ENCODE assay signal across 19 mouse cellular contexts in genomic region chr17:30154144-30154543, GRCm38 (mm10).
DNase-seq lines count a peak whose midpoint lies in the region; ATAC-seq and TF ChIP-seq lines count a peak whose summit lies in the region.
"Had no signal": no experiment of that assay in that cellular context is flagged by ENCODE, and none has a peak within 500 bp of the region (broad histone marks: within the 10 kb centered on the region; RNA-seq: fewer than 3 reads in every experiment).

No protein-coding gene starts in this region.

- no peak overlapping the region for H3K9ac ChIP-seq in hindbrain, embryonic 12.5 days
- no peak overlapping the region for H3K9ac ChIP-seq in hindbrain, embryonic 14.5 days
- no peak overlapping the region for H3K9ac ChIP-seq in CH12.LX (ENCODE audit: insufficient read depth, low read depth)
- H3K9ac ChIP-seq in liver, postnatal 0 days (replicated peaks), result no peak overlapping the region
- H3K9ac ChIP-seq: embryonic facial prominence, embryonic 12.5 days; forebrain, embryonic 12.5 days; heart, embryonic 13.5 days; intestine, embryonic 15.5 days had no signal

- no peak for TF ChIP-seq EP300 in CH12.LX (IDR thresholded peaks at IDR 0.05; ENCODE audit: low read length)
- no peak for TF ChIP-seq EP300 in liver, postnatal 0 days (IDR thresholded peaks at IDR 0.05; ENCODE audit: low read depth)

- no peak overlapping the region for H3K4me2 ChIP-seq in hindbrain, embryonic 12.5 days (replicated peaks)
- H3K4me2 ChIP-seq in hindbrain, embryonic 14.5 days (replicated peaks), result no peak overlapping the region
- no peak overlapping the region for H3K4me2 ChIP-seq in CH12.LX (ENCODE audit: insufficient read depth, low read depth, poor library complexity, severe bottlenecking)
- H3K4me2 ChIP-seq in liver, postnatal 0 days (ENCODE audit: low read depth, low read length), result no peak overlapping the region
- H3K4me2 ChIP-seq: embryonic facial prominence, embryonic 12.5 days; forebrain, embryonic 12.5 days; heart, embryonic 13.5 days; intestine, embryonic 15.5 days had no signal

- no peaks in the 10 kb centered on the region for H3K9me3 ChIP-seq in hindbrain, embryonic 12.5 days (replicated peaks)
- H3K9me3 ChIP-seq in hindbrain, embryonic 14.5 days (ENCODE audit: control insufficient read depth, low read length), result no peaks in the 10 kb centered on the region
- H3K9me3 ChIP-seq in CH12.LX (replicated peaks; ENCODE audit: low read length), result no peaks in the 10 kb centered on the region
- no peaks in the 10 kb centered on the region for H3K9me3 ChIP-seq in limb, embryonic 10.5 days (replicated peaks)
- no peaks in the 10 kb centered on the region for H3K9me3 ChIP-seq in liver, postnatal 0 days (ENCODE audit: low read length)
- H3K9me3 ChIP-seq: embryonic facial prominence, embryonic 12.5 days; forebrain, embryonic 12.5 days; heart, embryonic 13.5 days; intestine, embryonic 15.5 days had no signal

- in situ Hi-C loops in CH12.LX (cut with MboI; ENCODE audit: low pct_ligation_motif_present, low pct_unique_long_range_greater_than_20kb, low sequenced_read_pairs), result no loop called here

- TF ChIP-seq RAD21 in CH12.LX (IDR thresholded peaks at IDR 0.05; ENCODE audit: low read depth, low read length), result no peak

- H3K27ac ChIP-seq in hindbrain, embryonic 12.5 days, result 0 out of 2 replicates have a peak overlapping the region, but pooled peaks have one; percentile 35
- H3K27ac ChIP-seq in hindbrain, embryonic 14.5 days, result no peak overlapping the region
- H3K27ac ChIP-seq in CH12.LX (ENCODE audit: insufficient read depth, low read depth), result no peak overlapping the region
- H3K27ac ChIP-seq in limb, embryonic 10.5 days, result no peak overlapping the region
- H3K27ac ChIP-seq in liver, postnatal 0 days (ENCODE audit: low read depth), result no peak overlapping the region
- H3K27ac ChIP-seq: embryonic facial prominence, embryonic 12.5 days; intestine, embryonic 15.5 days had no signal

- TF ChIP-seq CTCF in CH12.LX (conservative IDR thresholded peaks at IDR 0.05 in 1 of 2, IDR thresholded peaks at IDR 0.05 in 1 of 2; ENCODE audit: low read depth in 2 of 2, low read length in 2 of 2), result no peak
- no peak for TF ChIP-seq CTCF in liver, postnatal 0 days (IDR thresholded peaks at IDR 0.05; ENCODE audit: low read depth)

- no peaks in the 10 kb centered on the region for H3K27me3 ChIP-seq in hindbrain, embryonic 12.5 days
- no peaks in the 10 kb centered on the region for H3K27me3 ChIP-seq in hindbrain, embryonic 14.5 days (ENCODE audit: control insufficient read depth, insufficient read depth, low read length)
- H3K27me3 ChIP-seq in CH12.LX (replicated peaks), result no peaks in the 10 kb centered on the region
- H3K27me3 ChIP-seq in limb, embryonic 10.5 days (ENCODE audit: low read depth, poor library complexity, severe bottlenecking), result no peaks in the 10 kb centered on the region
- H3K27me3 ChIP-seq in liver, postnatal 0 days (ENCODE audit: insufficient read depth, low read length), result no peaks in the 10 kb centered on the region
- H3K27me3 ChIP-seq: embryonic facial prominence, embryonic 12.5 days; forebrain, embryonic 12.5 days; heart, embryonic 13.5 days; intestine, embryonic 15.5 days had no signal

- peaks cover 64% of the 10 kb centered on the region for H3K4me1 ChIP-seq in hindbrain, embryonic 12.5 days
- H3K4me1 ChIP-seq in hindbrain, embryonic 14.5 days (replicated peaks; ENCODE audit: control insufficient read depth, insufficient read depth, low read length), result peaks cover 41% of the 10 kb centered on the region
- peaks cover 0 to 8% of the 10 kb centered on the region in 2 experiments; a peak in 2 of 4 replicates for H3K4me1 ChIP-seq in CH12.LX (ENCODE audit: control insufficient read depth in 1 of 2, insufficient read depth in 2 of 2)
- H3K4me1 ChIP-seq in limb, embryonic 10.5 days, result peaks cover 43% of the 10 kb centered on the region
- H3K4me1 ChIP-seq in liver, postnatal 0 days (ENCODE audit: insufficient read depth), result no peaks in the 10 kb centered on the region

- H3K4me3 ChIP-seq in hindbrain, embryonic 12.5 days, result no peak overlapping the region
- H3K4me3 ChIP-seq in hindbrain, embryonic 14.5 days (replicated peaks; ENCODE audit: low read length), result no peak overlapping the region
- no peak overlapping the region for H3K4me3 ChIP-seq in CH12.LX (replicated peaks in 1 of 3; ENCODE audit: low read depth in 2 of 3, low read length in 2 of 3, poor library complexity in 1 of 3)
- H3K4me3 ChIP-seq in limb, embryonic 10.5 days, result no peak overlapping the region
- H3K4me3 ChIP-seq in liver, postnatal 0 days (ENCODE audit: low read depth, low read length), result no peak overlapping the region
- H3K4me3 ChIP-seq: embryonic facial prominence, embryonic 12.5 days; forebrain, embryonic 12.5 days; heart, embryonic 13.5 days; intestine, embryonic 15.5 days had no signal

- TF ChIP-seq POLR2A in CH12.LX (IDR thresholded peaks at IDR 0.05; ENCODE audit: low read depth, low read length), result no peak

- H3K79me2 ChIP-seq in CH12.LX (replicated peaks; ENCODE audit: control insufficient read depth, extremely low read depth, insufficient read depth, poor library complexity, severe bottlenecking), result no peaks in the 10 kb centered on the region; the same call in 1 of the 2 replicates

- 54% methylated on average over 4 of the region's 4 CpGs for WGBS in hindbrain, embryonic 12.5 days
- 55% methylated on average over 4 of the region's 4 CpGs for WGBS in hindbrain, embryonic 14.5 days
- WGBS in limb, embryonic 10.5 days, result 27% methylated on average over 4 of the region's 4 CpGs
- WGBS in liver, postnatal 0 days (ENCODE audit: insufficient replicate concordance), result 81% methylated on average over 4 of the region's 4 CpGs

- peak; percentile 30 for DNase-seq in embryo, embryonic 11 days
- no peak for DNase-seq in embryo, embryonic 10 days (ENCODE audit: low spot score)
- DNase-seq in hindbrain, embryonic 14.5 days (ENCODE audit: low spot score), result no peak
- peak; percentile 12 for DNase-seq in CH12.LX (ENCODE audit: extremely low read depth)
- DNase-seq in limb, embryonic 10.5 days (ENCODE audit: low spot score), result peak; percentile 56
- DNase-seq in liver, postnatal 0 days, result no peak
- no peak for DNase-seq in adrenal gland, adult 2 months
- DNase-seq: adrenal gland, postnatal 10 days; cerebellum, adult 11 months; cerebellum, adult 8-10 months; gastrocnemius, postnatal 14 days; kidney, adult 8-10 months had no signal

- ATAC-seq in hindbrain, embryonic 12.5 days (ENCODE audit: low FRiP score), result no peak
- no peak for ATAC-seq in hindbrain, embryonic 14.5 days (ENCODE audit: low FRiP score)
- ATAC-seq in liver, postnatal 0 days, result no peak
- ATAC-seq: forebrain, embryonic 16.5 days; hindbrain, embryonic 16.5 days; intestine, embryonic 15.5 days had no signal

- 0 out of 2 replicates have a peak, but pooled peaks cover 4% of the 10 kb centered on the region for H3K36me3 ChIP-seq in hindbrain, embryonic 12.5 days
- no peaks in the 10 kb centered on the region for H3K36me3 ChIP-seq in hindbrain, embryonic 14.5 days (replicated peaks; ENCODE audit: control insufficient read depth, insufficient read depth)
- H3K36me3 ChIP-seq in CH12.LX (replicated peaks in 1 of 2; ENCODE audit: control insufficient read depth in 1 of 2, insufficient read depth in 1 of 2, low read length in 1 of 2), result peaks cover 2 to 60% of the 10 kb centered on the region in 2 experiments
- H3K36me3 ChIP-seq in limb, embryonic 10.5 days, result peaks cover 8% of the 10 kb centered on the region; the same call in 1 of the 2 replicates
- H3K36me3 ChIP-seq in liver, postnatal 0 days (replicated peaks; ENCODE audit: insufficient read depth, low read length), result peaks cover 3% of the 10 kb centered on the region; the same call in 1 of the 2 replicates
- H3K36me3 ChIP-seq: embryonic facial prominence, embryonic 12.5 days; forebrain, embryonic 12.5 days; heart, embryonic 13.5 days had no signal

- dilution Hi-C loops in CH12.LX (cut with MboI; ENCODE audit: extremely low pct_ligation_motif_present, extremely low pct_unique_long_range_greater_than_20kb, low sequenced_read_pairs), result no loop called here

TF ChIP-seq in CH12.LX, 34 proteins besides CTCF, POLR2A, EP300 and RAD21:
- TF ChIP-seq ETS1 (conservative IDR thresholded peaks at IDR 0.05; ENCODE audit: low read depth, low read length) (no peak), E2F4 (IDR thresholded peaks at IDR 0.05; ENCODE audit: insufficient replicate concordance, low read depth, low read length) (no peak), TBP (conservative IDR thresholded peaks at IDR 0.05; ENCODE audit: low read depth, low read length) (no peak), ZNF384 (IDR thresholded peaks at IDR 0.05; ENCODE audit: low read depth, low read length) (no peak), MAX (IDR thresholded peaks at IDR 0.05; ENCODE audit: low read length) (no peak), HCFC1 (IDR thresholded peaks at IDR 0.05; ENCODE audit: low read depth, low read length) (no peak), PAX5 (IDR thresholded peaks at IDR 0.05; ENCODE audit: low read length) (no peak), USF1 (IDR thresholded peaks at IDR 0.05; ENCODE audit: low read depth, low read length) (no peak), GABPA (IDR thresholded peaks at IDR 0.05; ENCODE audit: insufficient replicate concordance, low read depth, low read length) (no peak), ZMIZ1 (IDR thresholded peaks at IDR 0.05; ENCODE audit: low read depth, low read length) (no peak), CHD1 (IDR thresholded peaks at IDR 0.05; ENCODE audit: low read depth, low read length) (no peak), POLR2AphosphoS2 (IDR thresholded peaks at IDR 0.05; ENCODE audit: low read depth, low read length) (no peak), TCF12 (IDR thresholded peaks at IDR 0.05; ENCODE audit: low read depth, low read length) (no peak), USF2 (conservative IDR thresholded peaks at IDR 0.05; ENCODE audit: low read depth, low read length) (no peak), JUN (IDR thresholded peaks at IDR 0.05; ENCODE audit: insufficient read depth, low read depth, low read length) (no peak), IRF4 (IDR thresholded peaks at IDR 0.05; ENCODE audit: low read depth, low read length) (no peak), RCOR1 (conservative IDR thresholded peaks at IDR 0.05; ENCODE audit: low read depth, low read length) (no peak), ZC3H11A (IDR thresholded peaks at IDR 0.05; ENCODE audit: low read depth, low read length) (no peak)

Comparison
In these comparisons a context has a peak if more than half of its experiments do, and no peak if none do; other contexts are left out.
1. DNase-seq: peak in embryo, embryonic 11 days (single experiment), CH12.LX (single experiment) and limb, embryonic 10.5 days (single experiment); none in embryo, embryonic 10 days (single experiment), hindbrain, embryonic 14.5 days (single experiment), liver, postnatal 0 days (single experiment) and adrenal gland, adult 2 months (single experiment).